Mouse (Mus musculus): ENCODE data around the gene Kyat3. TPM values are rescaled to one million over a fixed set of nuclear protein-coding genes. Genes with fewer than 3 reads are reported as not detected.
"Not testable (repeated sequence)": the region's sequence is repeated elsewhere in the genome, so short reads cannot be mapped to it uniquely, and the experiment has no call there.

Kyat3 gene
- 11.2 and 13.1 TPM in 2 replicates for polyA plus RNA-seq (2016; fragmentation: Nextera tagmentation; extraction: Ambion mirVana)

GRCm38 (mm10) chr3:142700442-142701322 lies at the start of gene Kyat3:
Gene Kyat3, plus strand, starts transcription at chr3:142701051.
- Histone ChIP-seq H3K4me3 (peak within 1 kb of the TSS; percentile 64), H3K4me1 (peaks cover 14% of the 10 kb centered on the region), H3K36me3 (no peaks in the 10 kb centered on the region), H3K9me3 (replicated peaks) (no peaks in the 10 kb centered on the region), H3K27ac (peak within 1 kb of the TSS; percentile 80), H3K27me3 (ENCODE audit: low read depth, poor library complexity, severe bottlenecking) (peaks cover 5% of the 10 kb centered on the region)
- DNase-seq (ENCODE audit: low spot score): peak; percentile 89
- under 1% methylated on average over 48 of the region's 48 CpGs for WGBS

GRCm38 (mm10) chr3:142664723-142665122 lies 36.1 kb upstream of the Kyat3 start:
- no peak for DNase-seq (ENCODE audit: low spot score)
- no peak overlapping the region for H3K4me3 ChIP-seq
- no peak overlapping the region for H3K27ac ChIP-seq
- H3K36me3 ChIP-seq: no peaks in the 10 kb centered on the region
- no peaks in the 10 kb centered on the region for H3K27me3 ChIP-seq (ENCODE audit: low read depth, poor library complexity, severe bottlenecking)
- H3K9me3 ChIP-seq (replicated peaks): no peaks in the 10 kb centered on the region
- no peaks in the 10 kb centered on the region for H3K4me1 ChIP-seq
- WGBS: 90% methylated on average over 8 of the region's 8 CpGs

GRCm38 (mm10) chr3:142674607-142675006 lies 26.2 kb upstream of the Kyat3 start:
- H3K9me3 ChIP-seq (replicated peaks): no peaks in the 10 kb centered on the region
- no peaks in the 10 kb centered on the region for H3K36me3 ChIP-seq
- DNase-seq (ENCODE audit: low spot score): no peak
- H3K27me3 ChIP-seq (ENCODE audit: low read depth, poor library complexity, severe bottlenecking): no peaks in the 10 kb centered on the region
- no peak overlapping the region for H3K4me3 ChIP-seq
- H3K4me1 ChIP-seq: no peaks in the 10 kb centered on the region
- WGBS: 81% methylated on average over 1 of the region's 1 CpGs
- no peak overlapping the region for H3K27ac ChIP-seq

- Histone ChIP-seq H3K27ac (peak overlapping the region; percentile 30; the same call in 1 of the 2 replicates), H3K27me3 (ENCODE audit: low read depth, poor library complexity, severe bottlenecking) (no peaks in the 10 kb centered on the region), H3K36me3 (no peaks in the 10 kb centered on the region), H3K9me3 (replicated peaks) (peaks cover 2% of the 10 kb centered on the region), H3K4me1 (peaks cover 6% of the 10 kb centered on the region), H3K4me3 (peak overlapping the region; percentile 21; the same call in 1 of the 2 replicates)
- no peak for DNase-seq (ENCODE audit: low spot score)
- 64% methylated on average over 23 of the region's 23 CpGs for WGBS
These were observed 12.9 kb upstream of the Kyat3 start for GRCm38 (mm10) chr3:142687939-142688338.

- WGBS: 54% methylated on average over 13 of the region's 13 CpGs
- Histone ChIP-seq H3K4me3 (peak overlapping the region; percentile 21; the same call in 1 of the 2 replicates), H3K4me1 (peaks cover 6% of the 10 kb centered on the region), H3K27ac (peak overlapping the region; percentile 30; the same call in 1 of the 2 replicates), H3K36me3 (no peaks in the 10 kb centered on the region), H3K27me3 (ENCODE audit: low read depth, poor library complexity, severe bottlenecking) (no peaks in the 10 kb centered on the region), H3K9me3 (replicated peaks) (peaks cover 2% of the 10 kb centered on the region)
- no peak for DNase-seq (ENCODE audit: low spot score)
These were observed 12.5 kb upstream of the Kyat3 start for GRCm38 (mm10) chr3:142688353-142688752.

- H3K4me3 ChIP-seq: no peak overlapping the region
- H3K27ac ChIP-seq: no peak overlapping the region
- H3K9me3 ChIP-seq (replicated peaks): no peaks in the 10 kb centered on the region
- peaks cover 11% of the 10 kb centered on the region for H3K4me1 ChIP-seq
- H3K36me3 ChIP-seq: no peaks in the 10 kb centered on the region
- DNase-seq (ENCODE audit: low spot score): no peak
- H3K27me3 ChIP-seq (ENCODE audit: low read depth, poor library complexity, severe bottlenecking): no peaks in the 10 kb centered on the region
- 80% methylated on average over 2 of the region's 2 CpGs for WGBS
These were observed 4.3 kb upstream of the Kyat3 start for GRCm38 (mm10) chr3:142696517-142696916.

- peaks cover 5% of the 10 kb centered on the region for H3K27me3 ChIP-seq (ENCODE audit: low read depth, poor library complexity, severe bottlenecking)
- H3K4me3 ChIP-seq: peak overlapping the region; percentile 64
- peaks cover 14% of the 10 kb centered on the region for H3K4me1 ChIP-seq
- H3K27ac ChIP-seq: peak overlapping the region; percentile 80; the same call in 1 of the 2 replicates
- WGBS: 26% methylated on average over 15 of the region's 15 CpGs
- no peaks in the 10 kb centered on the region for H3K9me3 ChIP-seq (replicated peaks)
- H3K36me3 ChIP-seq: no peaks in the 10 kb centered on the region
- peak; percentile 37 for DNase-seq (ENCODE audit: low spot score)
These were observed 647 bp downstream of the Kyat3 start for GRCm38 (mm10) chr3:142701407-142701989.

- Histone ChIP-seq H3K4me3 (no peak overlapping the region), H3K27me3 (ENCODE audit: low read depth, poor library complexity, severe bottlenecking) (peaks cover 3% of the 10 kb centered on the region), H3K4me1 (no peaks in the 10 kb centered on the region), H3K9me3 (replicated peaks) (no peaks in the 10 kb centered on the region), H3K27ac (no peak overlapping the region), H3K36me3 (no peaks in the 10 kb centered on the region)
- 93% methylated on average over 17 of the region's 17 CpGs for WGBS
- DNase-seq (ENCODE audit: low spot score): no peak
These were observed 6.0 kb downstream of the Kyat3 start for GRCm38 (mm10) chr3:142706581-142707444.

GRCm38 (mm10) chr3:142708181-142708848 lies 7.5 kb downstream of the Kyat3 start:
- not testable (repeated sequence) for H3K36me3 ChIP-seq; H3K27me3 ChIP-seq (ENCODE audit: low read depth, poor library complexity, severe bottlenecking); H3K4me1 ChIP-seq; H3K4me3 ChIP-seq; H3K9me3 ChIP-seq (replicated peaks); H3K27ac ChIP-seq; DNase-seq (ENCODE audit: low spot score)
- 85% methylated on average over 13 of the region's 13 CpGs for WGBS

GRCm38 (mm10) chr3:142708849-142709419 lies 8.1 kb downstream of the Kyat3 start:
- Histone ChIP-seq H3K36me3 (0 out of 2 replicates have a peak, but pooled peaks cover 2% of the 10 kb centered on the region), H3K4me3 (no peak overlapping the region), H3K4me1 (no peaks in the 10 kb centered on the region), H3K27me3 (ENCODE audit: low read depth, poor library complexity, severe bottlenecking) (no peaks in the 10 kb centered on the region), H3K27ac (no peak overlapping the region), H3K9me3 (replicated peaks) (no peaks in the 10 kb centered on the region)
- WGBS: 44% methylated on average over 13 of the region's 13 CpGs
- peak; percentile 65 for DNase-seq (ENCODE audit: low spot score)

- Histone ChIP-seq H3K4me3 (no peak overlapping the region), H3K36me3 (peaks cover 7% of the 10 kb centered on the region), H3K9me3 (replicated peaks) (no peaks in the 10 kb centered on the region), H3K27ac (no peak overlapping the region), H3K27me3 (ENCODE audit: low read depth, poor library complexity, severe bottlenecking) (no peaks in the 10 kb centered on the region), H3K4me1 (no peaks in the 10 kb centered on the region)
- WGBS: 27% methylated on average over 10 of the region's 10 CpGs
- DNase-seq (ENCODE audit: low spot score): peak; percentile 41
These were observed 9.6 kb downstream of the Kyat3 start for GRCm38 (mm10) chr3:142710360-142711007.

All from limb, embryonic 10.5 days (tissue).